Mouse (Mus musculus) lung, postnatal 36 days (tissue): ENCODE results near the gene Rgs16.
"Not testable (repeated sequence)": the region's sequence is repeated elsewhere in the genome, so short reads cannot be mapped to it uniquely, and the experiment has no call there.

ENCODE experiments used
- DNase-seq: peaks from one replicate; pipeline ENCODE4 v3.0.0; 2022; ENCODE audit warnings: mixed read lengths

Rgs16 gene

GRCm38 (mm10) chr1:153751763-153752301 lies 11.7 kb downstream of the Rgs16 start:
- peak; percentile 75 for DNase-seq

- DNase-seq: peak; percentile 58
Measured at GRCm38 (mm10) chr1:153752521-153752920, 12.4 kb downstream of the Rgs16 start.

DNA sequence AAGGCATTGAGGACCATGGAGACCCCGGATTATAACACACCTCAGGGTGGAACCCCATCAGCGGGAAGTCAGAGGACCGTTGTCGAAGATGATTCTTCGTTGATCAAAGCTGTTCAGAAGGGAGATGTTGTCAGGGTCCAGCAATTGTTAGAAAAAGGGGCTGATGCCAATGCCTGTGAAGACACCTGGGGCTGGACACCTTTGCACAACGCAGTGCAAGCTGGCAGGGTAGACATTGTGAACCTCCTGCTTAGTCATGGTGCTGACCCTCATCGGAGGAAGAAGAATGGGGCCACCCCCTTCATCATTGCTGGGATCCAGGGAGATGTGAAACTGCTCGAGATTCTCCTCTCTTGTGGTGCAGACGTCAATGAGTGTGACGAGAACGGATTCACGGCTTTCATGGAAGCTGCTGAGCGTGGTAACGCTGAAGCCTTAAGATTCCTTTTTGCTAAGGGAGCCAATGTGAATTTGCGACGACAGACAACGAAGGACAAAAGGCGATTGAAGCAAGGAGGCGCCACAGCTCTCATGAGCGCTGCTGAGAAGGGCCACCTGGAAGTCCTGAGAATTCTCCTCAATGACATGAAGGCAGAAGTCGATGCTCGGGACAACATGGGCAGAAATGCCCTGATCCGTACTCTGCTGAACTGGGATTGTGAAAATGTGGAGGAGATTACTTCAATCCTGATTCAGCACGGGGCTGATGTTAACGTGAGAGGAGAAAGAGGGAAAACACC lies 13.7 kb downstream of the Rgs16 start:
- peak; percentile 47 for DNase-seq

GRCm38 (mm10) chr1:153764136-153764535 lies 24.0 kb downstream of the Rgs16 start:
- DNase-seq: no peak

- peak; percentile 35 for DNase-seq
Measured at GRCm38 (mm10) chr1:153766298-153766697, 26.1 kb downstream of the Rgs16 start.

DNA sequence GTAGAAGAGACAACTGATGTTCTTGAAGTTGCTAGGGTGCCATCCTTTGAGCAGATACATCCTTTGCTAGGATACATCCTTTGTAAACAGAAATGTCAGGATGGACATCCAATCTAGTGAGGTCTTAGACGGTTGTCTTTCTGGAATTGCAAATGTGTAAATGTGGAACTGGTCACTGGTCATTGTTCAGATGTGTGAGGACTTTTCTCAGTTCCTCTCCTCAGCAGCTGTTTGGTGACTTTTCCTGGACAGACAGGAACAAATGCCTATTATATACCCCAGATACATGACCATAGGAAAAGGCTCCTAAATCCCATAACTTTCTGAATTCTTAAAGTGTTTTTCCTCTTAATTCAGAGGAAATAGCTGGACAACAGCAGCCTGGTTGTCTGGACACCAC lies 27.1 kb downstream of the Rgs16 start:
- DNase-seq: no peak

DNA sequence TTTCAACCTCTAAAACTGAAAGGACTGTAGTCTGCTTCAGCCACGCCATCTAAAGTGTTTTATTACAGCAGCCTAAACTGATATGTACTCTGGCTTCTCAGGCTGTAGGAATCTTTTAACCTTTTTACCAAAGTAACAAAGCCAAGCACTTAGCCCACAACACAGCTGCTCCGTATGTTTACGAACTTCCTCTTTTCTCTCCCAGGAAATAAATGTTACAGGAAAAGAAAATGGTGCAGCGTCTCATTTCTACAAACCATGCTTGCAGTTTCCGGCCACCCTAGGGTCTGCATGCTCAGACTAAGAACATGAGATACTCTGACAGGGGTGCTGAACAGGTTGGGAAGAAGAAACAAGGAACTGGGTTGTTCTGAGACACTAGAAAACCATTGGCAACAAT lies 28.3 kb downstream of the Rgs16 start:
- DNase-seq: no peak

GRCm38 (mm10) chr1:153769571-153769970 lies 29.4 kb downstream of the Rgs16 start:
- DNase-seq: not testable (repeated sequence)

DNA sequence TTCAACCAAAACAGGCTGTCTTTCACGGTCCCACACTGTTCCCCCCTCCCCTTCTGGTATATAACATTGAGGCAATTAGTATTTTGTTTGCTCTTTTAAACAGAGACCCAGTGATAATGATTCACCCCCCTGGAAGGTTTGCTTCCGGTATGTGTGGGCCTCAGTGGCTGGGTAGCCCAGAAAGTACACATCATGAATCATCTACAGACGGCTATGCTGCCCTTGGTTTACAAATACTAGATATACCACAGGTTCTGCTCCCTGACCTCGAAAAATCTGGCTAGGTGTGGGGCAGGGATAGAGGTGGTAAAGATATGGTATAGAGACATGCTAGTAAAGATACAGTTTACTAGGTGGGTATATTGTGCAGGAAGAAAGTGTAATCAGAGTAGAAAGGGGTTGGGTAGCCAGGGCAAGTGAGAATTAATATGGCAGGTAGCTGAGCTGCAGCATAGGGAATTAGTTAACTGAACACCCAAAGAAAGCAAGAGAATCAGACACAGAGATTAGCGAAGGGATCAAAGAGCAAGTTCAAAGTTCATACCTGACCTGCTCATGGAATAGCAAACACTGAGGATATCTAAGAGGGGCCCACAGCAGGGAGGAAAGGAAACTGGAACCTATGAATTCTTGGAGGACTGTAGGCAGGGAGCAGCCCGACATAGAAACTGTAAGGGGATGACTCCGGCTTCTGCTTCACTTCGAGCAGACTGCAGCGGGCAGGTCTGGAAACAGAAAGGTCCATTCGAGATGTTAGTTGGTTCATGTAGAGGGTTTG lies 30.0 kb downstream of the Rgs16 start:
- DNase-seq: no peak

DNA sequence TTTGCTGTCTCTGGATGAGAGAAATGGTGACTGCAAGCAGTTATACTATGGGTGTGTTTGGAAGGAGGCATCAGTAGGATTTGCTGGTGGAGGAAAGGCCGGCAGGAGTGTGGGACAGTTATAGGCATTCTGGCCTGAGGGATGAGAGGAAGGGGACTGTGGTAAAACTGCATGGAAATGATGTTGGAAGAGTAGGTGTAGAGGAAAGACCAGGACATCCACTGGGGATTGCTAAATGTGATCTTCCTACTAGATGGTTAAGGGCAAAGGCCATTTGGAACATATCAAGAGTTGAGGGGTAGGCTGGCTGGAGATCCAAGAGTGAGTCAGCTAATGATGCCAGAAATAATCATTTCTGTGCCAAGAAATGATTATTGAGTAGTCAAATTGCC lies 30.6 kb downstream of the Rgs16 start:
- DNase-seq: no peak

- no peak for DNase-seq
Measured at GRCm38 (mm10) chr1:153775174-153775573, 35.0 kb downstream of the Rgs16 start.

- no peak for DNase-seq
Measured at GRCm38 (mm10) chr1:153776257-153776656, 36.1 kb downstream of the Rgs16 start.

- DNase-seq: no peak
Measured at GRCm38 (mm10) chr1:153778205-153778604, 38.1 kb downstream of the Rgs16 start.

DNA sequence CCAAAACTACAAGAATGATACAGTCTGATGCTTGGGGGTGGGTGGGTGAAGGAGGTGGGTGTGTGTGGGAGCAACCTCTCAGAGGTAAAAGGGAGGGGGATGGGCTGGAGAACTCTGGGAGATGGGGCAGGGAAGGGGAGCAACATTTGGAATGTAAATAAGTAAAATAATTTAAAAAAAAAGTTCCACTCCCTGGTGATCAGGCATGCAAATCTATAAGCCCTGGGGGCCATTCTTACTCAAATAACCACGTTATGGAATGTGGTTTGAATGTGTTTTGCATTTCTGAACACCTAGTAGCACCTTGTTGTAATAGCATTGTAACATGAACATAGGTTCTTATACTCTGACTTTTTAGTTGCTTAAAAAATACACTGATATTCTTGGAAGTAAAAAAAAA lies 43.2 kb downstream of the Rgs16 start:
- no peak for DNase-seq

DNA sequence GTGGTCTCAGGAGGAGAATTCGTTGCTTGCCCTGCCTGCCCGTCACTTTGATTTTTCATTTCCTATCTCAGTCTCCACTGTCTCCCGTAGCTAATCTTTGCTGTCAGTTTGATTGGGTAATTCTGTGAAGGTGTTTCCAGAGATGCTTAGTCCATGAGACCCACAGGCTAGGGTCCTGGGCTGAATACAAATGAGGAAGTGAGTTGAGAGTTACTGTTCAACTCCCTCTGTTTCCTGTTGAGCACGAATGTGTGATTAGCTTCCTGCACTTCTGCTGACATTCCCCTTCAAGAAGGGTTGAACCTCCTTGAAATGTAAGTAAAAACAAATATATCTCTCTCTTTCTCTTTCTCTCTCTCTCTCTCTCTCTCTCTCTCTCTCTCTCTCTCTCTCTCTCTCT lies 45.5 kb downstream of the Rgs16 start:
- no peak for DNase-seq

DNA sequence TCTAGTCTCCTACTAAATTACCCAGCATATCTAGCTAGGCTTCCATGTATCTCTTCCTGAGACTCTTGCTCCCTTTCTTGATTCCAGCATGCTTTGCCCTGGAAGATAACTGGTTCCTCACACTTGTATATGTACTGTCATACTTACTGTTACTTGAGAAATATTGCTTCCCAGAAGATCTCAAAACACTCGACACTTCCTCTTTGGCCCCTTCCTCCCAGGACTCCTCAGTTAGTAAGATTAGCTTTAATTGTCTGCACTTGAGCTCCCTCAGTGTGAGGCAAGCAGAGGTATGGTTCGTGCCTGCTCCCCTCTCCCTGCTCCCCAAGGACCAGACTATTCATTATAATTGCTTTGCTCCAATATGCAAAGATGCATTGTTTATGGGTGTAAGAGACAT lies 50.6 kb downstream of the Rgs16 start:
- no peak for DNase-seq

GRCm38 (mm10) chr1:153794241-153794640 lies 54.1 kb downstream of the Rgs16 start:
- DNase-seq: no peak
